Mouse (Mus musculus): ENCODE measurements around the gene Dlg5. TPM values are rescaled to one million over a fixed set of nuclear protein-coding genes. Genes with fewer than 3 reads are reported as not detected.

The Dlg5 gene
- polyA plus RNA-seq, 2 experiments = 0.96 to 2.1 TPM

DNA sequence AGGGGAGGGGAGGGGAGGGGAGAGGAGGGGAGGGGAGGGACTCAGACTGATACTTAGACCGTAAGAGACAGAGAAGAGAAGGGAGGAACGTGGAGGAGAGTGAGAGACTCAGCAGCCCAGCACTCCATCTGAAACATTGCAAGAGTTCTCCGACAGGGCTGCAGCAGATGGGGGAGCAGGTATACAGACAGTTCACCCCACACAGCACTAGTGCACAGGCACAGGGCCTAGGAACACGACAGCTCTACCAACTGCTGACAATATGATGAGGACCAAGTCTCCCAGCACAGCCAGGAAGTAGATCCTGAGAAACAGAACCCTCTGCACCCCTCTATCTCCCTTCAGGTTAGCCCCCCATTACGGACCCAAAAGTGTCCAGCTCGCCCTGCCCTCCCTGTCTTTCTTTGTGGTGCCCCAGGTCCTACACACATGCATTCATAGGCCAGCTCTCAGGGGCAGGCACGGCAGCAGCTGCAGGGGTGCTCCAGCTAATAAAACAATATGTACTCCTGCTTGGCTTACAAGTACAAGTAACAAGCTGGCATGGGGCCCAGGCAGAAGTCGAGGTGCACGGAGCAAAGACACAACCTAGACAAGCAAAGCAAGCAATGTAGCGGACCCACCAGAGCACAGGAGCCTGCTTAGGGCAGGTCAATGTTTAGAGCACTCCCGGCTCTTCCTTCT, 28.9 kb downstream of the Dlg5 start:
- ATAC-seq (ENCODE audit: insufficient read depth) (no peak), DNase-seq (ENCODE audit: low read depth in 3 of 3, low spot score in 3 of 3) (no peak)
- no peak for TF ChIP-seq CTCF (IDR thresholded peaks at IDR 0.05; ENCODE audit: low read depth)
- TF ChIP-seq EP300 (IDR thresholded peaks at IDR 0.05; ENCODE audit: low read depth) = no peak
- WGBS (ENCODE audit: insufficient replicate concordance) = 39% methylated on average over 11 of the region's 11 CpGs
- no peaks in the 10 kb centered on the region for H3K36me3 ChIP-seq (replicated peaks; ENCODE audit: control insufficient read depth, insufficient read depth, low read depth)
- no peaks in the 10 kb centered on the region; a peak in 1 of 4 replicates for H3K4me1 ChIP-seq (replicated peaks; ENCODE audit: control insufficient read depth in 2 of 2, insufficient read depth in 2 of 2, low read length in 1 of 2)
- H3K27me3 ChIP-seq (ENCODE audit: control insufficient read depth, insufficient read depth, low read length) = no peaks in the 10 kb centered on the region
- H3K9me3 ChIP-seq (ENCODE audit: control insufficient read depth, low read length) = no peaks in the 10 kb centered on the region
- H3K9ac ChIP-seq (replicated peaks) = no peak overlapping the region
- no peak overlapping the region for H3K4me2 ChIP-seq (ENCODE audit: low read depth)
- H3K4me3 ChIP-seq (ENCODE audit: insufficient read depth in 1 of 2, low read depth in 2 of 2, low read length in 2 of 2) = no peak overlapping the region
- no peak overlapping the region for H3K27ac ChIP-seq

GRCm38 (mm10) chr14:24216064-24216463, 29.7 kb downstream of the Dlg5 start:
- no peak for ATAC-seq (ENCODE audit: insufficient read depth)
- Histone ChIP-seq H3K27ac (no peak overlapping the region), H3K27me3 (ENCODE audit: control insufficient read depth, insufficient read depth, low read length) (no peaks in the 10 kb centered on the region), H3K4me2 (ENCODE audit: low read depth) (no peak overlapping the region), H3K9ac (replicated peaks) (no peak overlapping the region), H3K4me3 (ENCODE audit: insufficient read depth in 1 of 2, low read depth in 2 of 2, low read length in 2 of 2) (no peak overlapping the region), H3K4me1 (replicated peaks; ENCODE audit: control insufficient read depth in 2 of 2, insufficient read depth in 2 of 2, low read length in 1 of 2) (no peaks in the 10 kb centered on the region; a peak in 1 of 4 replicates), H3K36me3 (replicated peaks; ENCODE audit: control insufficient read depth, insufficient read depth, low read depth) (no peaks in the 10 kb centered on the region), H3K9me3 (ENCODE audit: control insufficient read depth, low read length) (no peaks in the 10 kb centered on the region)
- WGBS (ENCODE audit: insufficient replicate concordance) = 47% methylated on average over 4 of the region's 4 CpGs
- DNase-seq (ENCODE audit: low read depth in 3 of 3, low spot score in 3 of 3) = no peak
- TF ChIP-seq CTCF (IDR thresholded peaks at IDR 0.05; ENCODE audit: low read depth) = no peak

GRCm38 (mm10) chr14:24214436-24214835, 31.3 kb downstream of the Dlg5 start:
- DNase-seq (ENCODE audit: low read depth in 3 of 3, low spot score in 3 of 3) = no peak
- TF ChIP-seq EP300 (IDR thresholded peaks at IDR 0.05; ENCODE audit: low read depth) = no peak
- TF ChIP-seq CTCF (IDR thresholded peaks at IDR 0.05; ENCODE audit: low read depth) = no peak
- WGBS (ENCODE audit: insufficient replicate concordance) = 47% methylated on average over 9 of the region's 9 CpGs

GRCm38 (mm10) chr14:24213336-24213735, 32.4 kb downstream of the Dlg5 start:
- H3K9me3 ChIP-seq (ENCODE audit: control insufficient read depth, low read length) = no peaks in the 10 kb centered on the region
- no peak overlapping the region for H3K4me3 ChIP-seq (ENCODE audit: insufficient read depth in 1 of 2, low read depth in 2 of 2, low read length in 2 of 2)
- no peaks in the 10 kb centered on the region; a peak in 1 of 4 replicates for H3K4me1 ChIP-seq (replicated peaks; ENCODE audit: control insufficient read depth in 2 of 2, insufficient read depth in 2 of 2, low read length in 1 of 2)
- H3K27me3 ChIP-seq (ENCODE audit: control insufficient read depth, insufficient read depth, low read length) = no peaks in the 10 kb centered on the region
- WGBS (ENCODE audit: insufficient replicate concordance) = 3% methylated on average over 2 of the region's 2 CpGs
- ATAC-seq (ENCODE audit: insufficient read depth) (no peak), DNase-seq (ENCODE audit: low read depth in 3 of 3, low spot score in 3 of 3) (no peak)
- H3K4me2 ChIP-seq (ENCODE audit: low read depth) = no peak overlapping the region
- H3K36me3 ChIP-seq (replicated peaks; ENCODE audit: control insufficient read depth, insufficient read depth, low read depth) = no peaks in the 10 kb centered on the region
- H3K9ac ChIP-seq (replicated peaks) = no peak overlapping the region
- TF ChIP-seq CTCF (IDR thresholded peaks at IDR 0.05; ENCODE audit: low read depth) (no peak), EP300 (IDR thresholded peaks at IDR 0.05; ENCODE audit: low read depth) (no peak)
- no peak overlapping the region for H3K27ac ChIP-seq

More at GRCm38 (mm10) chr14:24214436-24214835, 31.3 kb downstream of the Dlg5 start:
- H3K9me3 ChIP-seq (ENCODE audit: control insufficient read depth, low read length) = no peaks in the 10 kb centered on the region
- no peak overlapping the region for H3K4me2 ChIP-seq (ENCODE audit: low read depth)
- no peaks in the 10 kb centered on the region; a peak in 1 of 4 replicates for H3K4me1 ChIP-seq (replicated peaks; ENCODE audit: control insufficient read depth in 2 of 2, insufficient read depth in 2 of 2, low read length in 1 of 2)
- no peaks in the 10 kb centered on the region for H3K27me3 ChIP-seq (ENCODE audit: control insufficient read depth, insufficient read depth, low read length)
- ATAC-seq (ENCODE audit: insufficient read depth) = no peak
- no peak overlapping the region for H3K27ac ChIP-seq
- H3K4me3 ChIP-seq (ENCODE audit: insufficient read depth in 1 of 2, low read depth in 2 of 2, low read length in 2 of 2) = no peak overlapping the region
- no peaks in the 10 kb centered on the region for H3K36me3 ChIP-seq (replicated peaks; ENCODE audit: control insufficient read depth, insufficient read depth, low read depth)
- H3K9ac ChIP-seq (replicated peaks) = no peak overlapping the region

- ATAC-seq (ENCODE audit: insufficient read depth) (no peak), DNase-seq (ENCODE audit: low read depth in 3 of 3, low spot score in 3 of 3) (no peak)
- Histone ChIP-seq H3K9ac (replicated peaks) (no peak overlapping the region), H3K27ac (no peak overlapping the region), H3K36me3 (replicated peaks; ENCODE audit: control insufficient read depth, insufficient read depth, low read depth) (no peaks in the 10 kb centered on the region), H3K27me3 (ENCODE audit: control insufficient read depth, insufficient read depth, low read length) (no peaks in the 10 kb centered on the region), H3K4me1 (replicated peaks; ENCODE audit: control insufficient read depth in 2 of 2, insufficient read depth in 2 of 2, low read length in 1 of 2) (no peaks in the 10 kb centered on the region; a peak in 1 of 4 replicates), H3K9me3 (ENCODE audit: control insufficient read depth, low read length) (no peaks in the 10 kb centered on the region), H3K4me2 (ENCODE audit: low read depth) (no peak overlapping the region), H3K4me3 (ENCODE audit: insufficient read depth in 1 of 2, low read depth in 2 of 2, low read length in 2 of 2) (no peak overlapping the region)
- no peak for TF ChIP-seq EP300 (IDR thresholded peaks at IDR 0.05; ENCODE audit: low read depth)
- no peak for TF ChIP-seq CTCF (IDR thresholded peaks at IDR 0.05; ENCODE audit: low read depth)
- WGBS (ENCODE audit: insufficient replicate concordance) = 34% methylated on average over 5 of the region's 5 CpGs
These were observed 32.9 kb downstream of the Dlg5 start for GRCm38 (mm10) chr14:24212861-24213260.
